Mouse (Mus musculus): ENCODE results near the gene Usp26. TPM values are rescaled to one million over a fixed set of nuclear protein-coding genes. Genes with fewer than 3 reads are reported as not detected.

The Usp26 gene
- not detected in 2 replicates for total RNA-seq (2021)
- long read RNA-seq, experiment 1, partial matches to known transcripts, result 0 of 1 reads
- long read RNA-seq, experiment 1, other reads (novel, unspliced or antisense), result 1 of 1 reads
- long read RNA-seq, experiment 2, result 0 reads

GRCm38 (mm10) chrX:51801133-51801532 is at the start of gene Usp26:
Gene Usp26 (minus strand): TSS chrX:51801233.
- no peak for DNase-seq

- DNase-seq, result no peak
Observed at GRCm38 (mm10) chrX:51814466-51815247, 13.6 kb upstream of the Usp26 start.

GRCm38 (mm10) chrX:51767457-51767856 is 33.6 kb downstream of the Usp26 start:
- DNase-seq, result peak; percentile 37

GRCm38 (mm10) chrX:51736450-51736849 is 64.6 kb downstream of the Usp26 start:
- peak; percentile 52 for DNase-seq

GRCm38 (mm10) chrX:51714086-51714745 is 86.8 kb downstream of the Usp26 start:
- no peak for DNase-seq

GRCm38 (mm10) chrX:51712996-51713395 is 88.0 kb downstream of the Usp26 start:
- DNase-seq, result peak; percentile 45

Other genes starting within 250 kb of the Usp26 start
- 5.0 and 5.7 TPM in 2 replicates for gene Hs6st2, start 119.4 kb downstream of the Usp26 start, total RNA-seq (2021)
- not detected in 2 replicates for gene 1700080O16Rik, start 171.5 kb upstream of the Usp26 start, total RNA-seq (2021)

All from adrenal gland, postnatal 14 days (tissue).